37 mouse cellular contexts compared by ENCODE assay signal in the genomic region with DNA sequence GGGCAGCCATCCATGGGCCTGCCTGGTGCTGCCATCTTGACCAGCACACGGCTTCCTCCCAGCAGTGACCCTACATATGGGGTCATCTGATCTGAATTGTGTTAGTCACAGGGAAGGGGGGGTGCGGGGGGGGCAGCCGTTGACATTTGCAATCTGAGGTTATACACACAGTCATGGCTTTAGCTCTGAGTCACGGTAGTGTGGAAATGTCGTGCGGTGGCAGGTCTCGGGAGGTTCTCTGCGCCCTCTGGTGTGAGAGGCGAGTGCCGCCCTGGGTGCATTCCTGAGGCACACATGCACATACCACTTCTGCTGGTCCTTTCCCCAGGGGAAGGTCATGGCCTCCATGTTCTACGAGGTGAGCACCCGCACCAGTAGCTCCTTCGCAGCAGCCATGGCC. TPM values are rescaled to one million over a fixed set of nuclear protein-coding genes. Genes with fewer than 3 reads are reported as not detected.
DNase-seq lines count a peak whose midpoint lies in the region; ATAC-seq lines count a peak whose summit lies in the region.
"Had no signal": no experiment of that assay in that cellular context is flagged by ENCODE, and none has a peak within 500 bp of the region (broad histone marks: within the 10 kb centered on the region; RNA-seq: fewer than 3 reads in every experiment).

No protein-coding gene starts in this region.

- no peaks in the 10 kb centered on the region for H3K27me3 ChIP-seq in forebrain, embryonic 16.5 days (replicated peaks; ENCODE audit: control insufficient read depth, insufficient read depth, low read length)
- H3K27me3 ChIP-seq: forebrain, embryonic 12.5 days; hindbrain, embryonic 13.5 days; liver, embryonic 15.5 days; neural tube, embryonic 13.5 days had no signal

- H3K4me3 ChIP-seq in forebrain, embryonic 16.5 days (replicated peaks; ENCODE audit: low read length), result no peak overlapping the region
- H3K4me3 ChIP-seq: embryonic facial prominence, embryonic 13.5 days; erythroblast, embryonic 14.5 days; forebrain, embryonic 12.5 days; hindbrain, embryonic 13.5 days; liver, embryonic 15.5 days; neural tube, embryonic 13.5 days had no signal

- no peaks in the 10 kb centered on the region for H3K9me3 ChIP-seq in forebrain, embryonic 16.5 days (ENCODE audit: control insufficient read depth, low read length)
- H3K9me3 ChIP-seq: embryonic facial prominence, embryonic 13.5 days; forebrain, embryonic 12.5 days; hindbrain, embryonic 13.5 days; liver, embryonic 15.5 days; neural tube, embryonic 13.5 days had no signal

- ATAC-seq in forebrain, embryonic 16.5 days, result no peak
- ATAC-seq: activated CD4-positive, CD25-positive, alpha-beta regulatory T cell, adult 4 months; CD4-positive, CD25-positive, alpha-beta regulatory T cell, adult 4 months; intestine, embryonic 16.5 days; midbrain, embryonic 16.5 days had no signal

- H3K27ac ChIP-seq in forebrain, embryonic 16.5 days (ENCODE audit: low read length), result no peak overlapping the region
- H3K27ac ChIP-seq: embryonic facial prominence, embryonic 13.5 days; forebrain, embryonic 12.5 days; hindbrain, embryonic 13.5 days; liver, embryonic 15.5 days; neural tube, embryonic 13.5 days had no signal

- no peak overlapping the region for H3K9ac ChIP-seq in forebrain, embryonic 16.5 days (replicated peaks; ENCODE audit: low read depth, low read length)
- H3K9ac ChIP-seq: embryonic facial prominence, embryonic 13.5 days; forebrain, embryonic 12.5 days; hindbrain, embryonic 13.5 days; liver, embryonic 15.5 days; neural tube, embryonic 13.5 days had no signal

- no peak overlapping the region for H3K4me2 ChIP-seq in forebrain, embryonic 16.5 days (ENCODE audit: low read length)
- H3K4me2 ChIP-seq: embryonic facial prominence, embryonic 13.5 days; forebrain, embryonic 12.5 days; heart, embryonic 11.5 days; hindbrain, embryonic 13.5 days; liver, embryonic 15.5 days; midbrain, embryonic 11.5 days; neural tube, embryonic 13.5 days had no signal

- H3K4me1 ChIP-seq in forebrain, embryonic 16.5 days (replicated peaks; ENCODE audit: control insufficient read depth, insufficient read depth, low read length), result peaks cover 10% of the 10 kb centered on the region
- H3K4me1 ChIP-seq: embryonic facial prominence, embryonic 13.5 days; forebrain, embryonic 12.5 days; hindbrain, embryonic 13.5 days; liver, embryonic 15.5 days; neural tube, embryonic 13.5 days had no signal

- DNase-seq in adrenal gland, adult (ENCODE audit: inconsistent age in 2 of 2, low spot score in 1 of 2), result peak; percentile 77 to 82
- no peak for DNase-seq in adrenal gland, postnatal 4 days (ENCODE audit: low spot score in 2 of 2)
- DNase-seq in 3T3-L1 (ENCODE audit: low read depth, low spot score), result peak; percentile 65
- DNase-seq in adrenal gland, adult 2 months, result peak; percentile 80
- peak; percentile 67 to 76 for DNase-seq in adrenal gland, postnatal 36 days
- DNase-seq in urinary bladder, postnatal 14 days (ENCODE audit: low spot score), result no peak
- DNase-seq: cerebellum, adult 11-12 months; cerebellum, adult 9-11 months; gastrocnemius, postnatal 25 days; heart, adult 18-20 months; heart, postnatal 4 days; kidney, adult 9 months; liver; lung, postnatal 36 days had no signal

- WGBS in forebrain, embryonic 16.5 days, result 91% methylated on average over 13 of the region's 13 CpGs

- peaks cover 25% of the 10 kb centered on the region for H3K36me3 ChIP-seq in forebrain, embryonic 16.5 days (ENCODE audit: control insufficient read depth, insufficient read depth)

RNA-seq across cellular contexts. Expression of gene Cad, which starts 21.8 kb away (rescaled TPM):
- total RNA-seq in adrenal gland, postnatal 4 days (2021), result 10 to 100 TPM; 33.0 to 40.2 TPM
- total RNA-seq in adrenal gland, adult 2 months (2021), result 10 to 100 TPM; 17.5 to 33.1 TPM
- 43.2 and 48.0 TPM in 2 replicates for polyA plus RNA-seq in adrenal gland, adult 2 months (2012; rRNA removed)
- total RNA-seq in adrenal gland, postnatal 36 days (2021), result 10 to 100 TPM; 22.9 to 29.7 TPM
- polyA plus RNA-seq in forebrain, embryonic 16.5 days (2015; fragmentation: Nextera tagmentation; extraction: Ambion mirVana), result 19.8 and 20.1 TPM in 2 replicates

RNA-seq across cellular contexts. Expression of gene Slc5a6, which starts 27.6 kb away (rescaled TPM):
- total RNA-seq in adrenal gland, postnatal 4 days (2021), result 10 to 100 TPM; 18.8 to 20.9 TPM
- 10 to 100 TPM; 27.7 to 39.6 TPM for total RNA-seq in adrenal gland, adult 2 months (2021)
- 88.3 and 93.5 TPM in 2 replicates for polyA plus RNA-seq in adrenal gland, adult 2 months (2012; rRNA removed)
- total RNA-seq in adrenal gland, postnatal 36 days (2021), result 10 to 100 TPM; 26.6 to 30.3 TPM
- 15.7 and 18.2 TPM in 2 replicates for polyA plus RNA-seq in forebrain, embryonic 16.5 days (2015; fragmentation: Nextera tagmentation; extraction: Ambion mirVana)

RNA-seq across cellular contexts. Expression of gene Atraid, which starts 28.2 kb away (rescaled TPM):
- 100 to 1,000 TPM; 109 to 115 TPM for total RNA-seq in adrenal gland, postnatal 4 days (2021)
- 100 to 1,000 TPM; 117 to 125 TPM for total RNA-seq in adrenal gland, adult 2 months (2021)
- polyA plus RNA-seq in adrenal gland, adult 2 months (2012; rRNA removed), result 101 and 114 TPM in 2 replicates
- total RNA-seq in adrenal gland, postnatal 36 days (2021), result 100 to 1,000 TPM; 106 to 128 TPM
- 155 and 158 TPM in 2 replicates for polyA plus RNA-seq in forebrain, embryonic 16.5 days (2015; fragmentation: Nextera tagmentation; extraction: Ambion mirVana)

RNA-seq across cellular contexts. Expression of gene Dnajc5g, which starts 29.7 kb away (rescaled TPM):
- not detected for total RNA-seq in adrenal gland, postnatal 4 days (2021)
- not detected for total RNA-seq in adrenal gland, adult 2 months (2021)
- not detected in 2 replicates for polyA plus RNA-seq in adrenal gland, adult 2 months (2012; rRNA removed)
- not detected for total RNA-seq in adrenal gland, postnatal 36 days (2021)
- not detected in 2 replicates for polyA plus RNA-seq in forebrain, embryonic 16.5 days (2015; fragmentation: Nextera tagmentation; extraction: Ambion mirVana)
- total RNA-seq: gastrocnemius, postnatal 25 days; heart, adult 18-20 months; heart, postnatal 4 days; layer of hippocampus, adult 18-20 months; layer of hippocampus, postnatal 10 days; left cerebral cortex, adult 18-20 months; left cerebral cortex, postnatal 14 days; megakaryocyte, adult 5-6 weeks had no signal
- polyA plus RNA-seq: CD4-positive, CD25-positive, alpha-beta regulatory T cell, adult 4 months; embryonic facial prominence, embryonic 13.5 days; erythroblast, embryonic 14.5 days; forebrain, embryonic 12.5 days; heart, embryonic 11.5 days; heart, embryonic 16.5 days; hindbrain, embryonic 13.5 days; intestine, embryonic 16.5 days; limb, embryonic 11.5 days; liver, embryonic 15.5 days; lung, embryonic 16.5 days; midbrain, embryonic 11.5 days; midbrain, embryonic 16.5 days; neural tube, embryonic 13.5 days; small intestine, adult 2 months; stomach, embryonic 14.5 days had no signal

RNA-seq across cellular contexts. Expression of gene Slc30a3, which starts 31.7 kb away (rescaled TPM):
- total RNA-seq in adrenal gland, postnatal 4 days (2021), result under 1 TPM; 0.34 to 0.50 TPM
- total RNA-seq in adrenal gland, adult 2 months (2021), result not detected
- polyA plus RNA-seq in adrenal gland, adult 2 months (2012; rRNA removed), result not detected in 2 replicates
- total RNA-seq in adrenal gland, postnatal 36 days (2021), result not detected
- polyA plus RNA-seq in forebrain, embryonic 16.5 days (2015; fragmentation: Nextera tagmentation; extraction: Ambion mirVana), result 1.6 and 1.9 TPM in 2 replicates
- total RNA-seq: heart, adult 18-20 months; megakaryocyte, adult 5-6 weeks had no signal
- polyA plus RNA-seq: activated CD4-positive, CD25-positive, alpha-beta regulatory T cell, adult 4 months; CD4-positive, CD25-positive, alpha-beta regulatory T cell, adult 4 months; erythroblast, embryonic 14.5 days; limb, embryonic 11.5 days had no signal

Comparison
In these comparisons a context has a peak if more than half of its experiments do, and no peak if none do; other contexts are left out.
1. DNase-seq: peak in adrenal gland, adult (2 of 2), 3T3-L1 (single experiment), adrenal gland, adult 2 months (single experiment) and adrenal gland, postnatal 36 days (2 of 2); none in adrenal gland, postnatal 4 days (0 of 2) and urinary bladder, postnatal 14 days (single experiment).